ENCODE assay signal across 16 mouse cellular contexts in the genomic region with DNA sequence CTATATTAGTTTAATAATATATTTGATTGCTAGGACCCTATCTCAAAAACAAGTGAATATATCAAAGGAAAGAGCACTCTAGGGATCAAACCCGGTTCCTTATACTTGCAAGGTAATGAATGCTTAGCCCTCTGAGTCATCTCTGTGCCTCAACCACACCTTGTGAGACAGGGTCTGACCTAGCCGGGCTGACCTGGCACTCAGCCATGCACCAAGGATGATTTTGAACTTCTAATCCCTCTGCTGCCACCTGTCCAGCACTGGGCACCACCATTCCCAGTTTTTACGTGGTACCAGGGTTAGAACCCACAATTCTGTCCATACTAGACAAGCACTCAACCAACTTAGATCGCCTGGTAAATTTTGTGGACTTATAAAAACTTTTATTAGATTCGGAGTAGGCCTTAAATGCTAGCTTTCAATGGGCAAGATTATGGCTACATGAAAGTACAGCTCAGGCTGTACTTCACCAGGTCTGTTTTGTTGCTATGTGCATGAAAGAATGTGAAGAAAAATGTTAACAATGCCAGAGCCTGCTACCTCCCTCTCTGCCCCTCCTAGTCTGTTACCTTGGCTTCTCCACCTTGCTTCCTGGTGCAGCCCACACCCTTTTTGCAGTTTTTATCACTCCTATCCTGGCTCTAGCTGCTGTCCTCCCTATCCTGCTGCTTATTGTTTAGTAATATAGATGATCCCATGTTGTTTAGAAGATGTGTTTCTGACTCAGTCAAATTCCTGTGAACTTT. TPM values are rescaled to one million over a fixed set of nuclear protein-coding genes. Genes with fewer than 3 reads are reported as not detected.
DNase-seq lines count a peak whose midpoint lies in the region; ATAC-seq and TF ChIP-seq lines count a peak whose summit lies in the region.
"Had no signal": no experiment of that assay in that cellular context is flagged by ENCODE, and none has a peak within 500 bp of the region (broad histone marks: within the 10 kb centered on the region; RNA-seq: fewer than 3 reads in every experiment).

No protein-coding gene starts in this region.

- H3K4me1 ChIP-seq in lung, embryonic 14.5 days (ENCODE audit: insufficient read depth) = 0 out of 2 replicates have a peak, but pooled peaks cover 10% of the 10 kb centered on the region
- peaks cover 31% of the 10 kb centered on the region for H3K4me1 ChIP-seq in lung, adult 2 months (ENCODE audit: control insufficient read depth, insufficient read depth, low read length)
- peaks cover 26% of the 10 kb centered on the region for H3K4me1 ChIP-seq in forebrain, embryonic 10.5 days

- no peak overlapping the region for H3K9ac ChIP-seq in lung, embryonic 14.5 days
- H3K9ac ChIP-seq: forebrain, embryonic 15.5 days; kidney, embryonic 15.5 days; midbrain, embryonic 13.5 days; neural tube, embryonic 13.5 days had no signal

- DNase-seq in lung, embryonic 14.5 days = no peak
- DNase-seq in lung, adult 2 months = no peak
- DNase-seq in liver = peak; percentile 26
- peak; percentile 48 for DNase-seq in lung, postnatal 36 days
- no peak for DNase-seq in forebrain, embryonic 10.5 days (ENCODE audit: extremely low spot score, low spot score)
- no peak for DNase-seq in layer of hippocampus, postnatal 14 days (ENCODE audit: low spot score in 2 of 2)
- DNase-seq: cerebellum, adult 18-20 months; embryo, embryonic 11 days; gastrocnemius, postnatal 10 days; layer of hippocampus, postnatal 36 days had no signal

- peak overlapping the region; percentile 46; the same call in 1 of the 2 replicates for H3K27ac ChIP-seq in lung, embryonic 14.5 days (ENCODE audit: low read depth)
- no peak overlapping the region for H3K27ac ChIP-seq in forebrain, embryonic 10.5 days
- H3K27ac ChIP-seq: forebrain, embryonic 15.5 days; hindbrain, embryonic 10.5 days; kidney, embryonic 15.5 days; midbrain, embryonic 13.5 days; neural tube, embryonic 13.5 days had no signal

- 69% methylated on average over 5 of the region's 5 CpGs for WGBS in lung, embryonic 14.5 days
- 49% methylated on average over 5 of the region's 5 CpGs for WGBS in lung, adult 2 months
- WGBS in forebrain, embryonic 10.5 days = 91% methylated on average over 5 of the region's 5 CpGs

- H3K36me3 ChIP-seq in lung, embryonic 14.5 days (ENCODE audit: insufficient read depth) = peaks cover 7% of the 10 kb centered on the region; the same call in 1 of the 2 replicates
- no peaks in the 10 kb centered on the region for H3K36me3 ChIP-seq in forebrain, embryonic 10.5 days (replicated peaks)
- H3K36me3 ChIP-seq: forebrain, embryonic 15.5 days; hindbrain, embryonic 10.5 days; kidney, embryonic 15.5 days; midbrain, embryonic 13.5 days had no signal

- no peaks in the 10 kb centered on the region for H3K27me3 ChIP-seq in lung, embryonic 14.5 days (ENCODE audit: insufficient read depth, low read length)
- H3K27me3 ChIP-seq in forebrain, embryonic 10.5 days (ENCODE audit: poor library complexity, severe bottlenecking) = no peaks in the 10 kb centered on the region
- H3K27me3 ChIP-seq: forebrain, embryonic 15.5 days; kidney, embryonic 15.5 days; midbrain, embryonic 13.5 days; neural tube, embryonic 13.5 days had no signal

- TF ChIP-seq CTCF in lung, embryonic 14.5 days (IDR thresholded peaks at IDR 0.05; ENCODE audit: low read depth) = no peak
- no peak for TF ChIP-seq CTCF in lung, adult 2 months (IDR thresholded peaks at IDR 0.05; ENCODE audit: insufficient read depth, low read length)

- H3K4me3 ChIP-seq in lung, embryonic 14.5 days (ENCODE audit: low read depth, low read length) = no peak overlapping the region
- H3K4me3 ChIP-seq in lung, adult 2 months (replicated peaks; ENCODE audit: extremely low read depth, low read depth, low read length) = no peak overlapping the region
- no peak overlapping the region for H3K4me3 ChIP-seq in forebrain, embryonic 10.5 days
- H3K4me3 ChIP-seq: forebrain, embryonic 15.5 days; hindbrain, embryonic 10.5 days; kidney, embryonic 15.5 days; midbrain, embryonic 13.5 days; neural tube, embryonic 13.5 days had no signal

- H3K4me2 ChIP-seq in lung, embryonic 14.5 days = no peak overlapping the region
- H3K4me2 ChIP-seq: forebrain, embryonic 15.5 days; kidney, embryonic 15.5 days; midbrain, embryonic 13.5 days; neural tube, embryonic 13.5 days had no signal

- no peaks in the 10 kb centered on the region for H3K9me3 ChIP-seq in lung, embryonic 14.5 days (ENCODE audit: low read depth, low read length)
- H3K9me3 ChIP-seq in forebrain, embryonic 10.5 days = no peaks in the 10 kb centered on the region
- H3K9me3 ChIP-seq: forebrain, embryonic 15.5 days; hindbrain, embryonic 10.5 days; kidney, embryonic 15.5 days; midbrain, embryonic 13.5 days; neural tube, embryonic 13.5 days had no signal

- peak; percentile 58; the same call in 1 of the 2 replicates for ATAC-seq in lung, embryonic 14.5 days (ENCODE audit: insufficient read depth)
- 0 out of 2 replicates have a peak, but pooled peaks have one; percentile 35 for ATAC-seq in erythroblast, adult 5-6 weeks (replicated peaks; ENCODE audit: low FRiP score, poor library complexity, severe bottlenecking)
- ATAC-seq: forebrain, embryonic 15.5 days; midbrain, embryonic 13.5 days had no signal

- TF ChIP-seq POLR2A in lung, adult 2 months (IDR thresholded peaks at IDR 0.05; ENCODE audit: borderline replicate concordance, extremely low read depth, low read depth, low read length) = no peak

RNA-seq across cellular contexts. Expression of a gene that starts 41.7 kb away (rescaled TPM):
- polyA plus RNA-seq in lung, embryonic 14.5 days (2014; fragmentation: Nextera tagmentation; extraction: Ambion mirVana) = 200 and 208 TPM in 2 replicates
- 25.2 and 44.0 TPM in 2 replicates for polyA plus RNA-seq in lung, adult 2 months (2012; rRNA removed)
- total RNA-seq in erythroblast, adult 5-6 weeks (2015; ENCODE audit: low replicate concordance) = 54.8 and 59.8 TPM in 2 replicates
- 29.2 and 32.8 TPM in 2 replicates for total RNA-seq in erythroblast, adult 5-6 weeks (2017; ENCODE audit: low replicate concordance)
- polyA plus RNA-seq in forebrain, embryonic 10.5 days (2016; fragmentation: Nextera tagmentation; extraction: Ambion mirVana) = 98.1 and 102 TPM in 2 replicates
- total RNA-seq in layer of hippocampus, postnatal 14 days (2021) = 10 to 100 TPM; 30.2 to 32.9 TPM

Comparison
In these comparisons a context has a peak if more than half of its experiments do, and no peak if none do; other contexts are left out.
1. DNase-seq: peak in liver (single experiment) and lung, postnatal 36 days (single experiment); none in lung, embryonic 14.5 days (single experiment), lung, adult 2 months (single experiment), forebrain, embryonic 10.5 days (single experiment) and layer of hippocampus, postnatal 14 days (0 of 2).